Mouse (Mus musculus): ENCODE data around the gene Sh3glb2.

DNA sequence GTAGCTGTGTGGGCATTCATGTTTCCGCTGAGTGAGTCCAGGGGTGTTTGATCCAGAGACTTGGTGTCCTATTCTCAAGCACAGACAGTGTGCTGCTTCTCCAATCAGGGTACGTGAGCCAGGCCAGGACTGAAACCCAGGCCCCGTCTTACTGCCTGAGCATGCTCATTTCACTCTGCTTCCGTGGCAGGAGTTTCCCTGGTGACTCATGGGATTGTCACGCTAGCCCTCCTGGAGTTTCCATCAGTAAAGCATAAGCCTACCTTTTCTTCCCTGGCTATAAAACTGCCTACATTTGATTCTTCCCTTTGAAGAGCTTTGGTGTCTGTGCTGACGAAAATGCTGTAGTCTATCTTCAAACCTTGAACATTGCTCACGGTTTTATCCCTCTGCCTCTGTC, 36.0 kb downstream of the Sh3glb2 start:
- TF ChIP-seq CTCF (IDR thresholded peaks at IDR 0.05), result no peak
- no peak for TF ChIP-seq EP300 (IDR thresholded peaks at IDR 0.05)
